ENCODE assay signal across 23 mouse cellular contexts in the genomic region with DNA sequence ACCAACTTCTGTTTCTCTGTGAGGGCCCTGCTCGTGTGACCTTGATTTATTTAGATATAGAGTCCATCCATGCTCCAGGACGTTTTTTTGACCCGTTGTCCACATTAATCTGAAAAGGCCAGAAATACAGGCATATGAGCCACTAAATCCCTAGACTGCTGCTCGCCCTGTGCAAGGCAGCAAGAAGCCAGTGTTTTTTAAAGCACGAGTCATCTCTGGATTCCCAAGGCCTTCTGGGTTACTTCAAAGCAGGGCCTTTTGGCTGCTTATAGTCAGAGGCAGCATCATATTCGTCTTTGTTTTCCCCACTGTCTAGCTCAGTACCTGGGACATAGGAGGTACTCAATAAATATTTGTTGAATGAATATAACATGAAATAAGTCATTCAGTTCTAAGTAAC.
A peak's percentile ranks its signal among the peaks of the same experiment; 100 is the strongest.
DNase-seq lines count a peak whose midpoint lies in the region; ATAC-seq and TF ChIP-seq lines count a peak whose summit lies in the region.
"Had no signal": no experiment of that assay in that cellular context is flagged by ENCODE, and none has a peak within 500 bp of the region (broad histone marks: within the 10 kb centered on the region; RNA-seq: fewer than 3 reads in every experiment).

No protein-coding gene starts in this region.

- H3K9ac ChIP-seq in lung, embryonic 15.5 days = no peak overlapping the region
- H3K9ac ChIP-seq in stomach, embryonic 14.5 days (replicated peaks; ENCODE audit: low read depth, low read length) = no peak overlapping the region
- H3K9ac ChIP-seq in stomach, postnatal 0 days (ENCODE audit: low read length) = no peak overlapping the region
- H3K9ac ChIP-seq in stomach, embryonic 16.5 days (ENCODE audit: low read length) = no peak overlapping the region
- H3K9ac ChIP-seq: embryonic facial prominence, embryonic 15.5 days; heart, embryonic 15.5 days; hindbrain, embryonic 15.5 days had no signal

- H3K36me3 ChIP-seq in lung, embryonic 15.5 days = no peaks in the 10 kb centered on the region
- H3K36me3 ChIP-seq in stomach, embryonic 14.5 days (ENCODE audit: control insufficient read depth, insufficient read depth, low read length) = no peaks in the 10 kb centered on the region
- no peaks in the 10 kb centered on the region for H3K36me3 ChIP-seq in stomach, postnatal 0 days (ENCODE audit: control insufficient read depth, insufficient read depth, low read length)
- H3K36me3 ChIP-seq in stomach, embryonic 16.5 days (ENCODE audit: control insufficient read depth, insufficient read depth, low read length) = no peaks in the 10 kb centered on the region
- H3K36me3 ChIP-seq: embryonic facial prominence, embryonic 15.5 days; forebrain, embryonic 10.5 days; heart, embryonic 15.5 days; hindbrain, embryonic 15.5 days had no signal

- no peak overlapping the region for H3K4me2 ChIP-seq in lung, embryonic 15.5 days
- no peak overlapping the region for H3K4me2 ChIP-seq in stomach, embryonic 14.5 days (replicated peaks; ENCODE audit: low read depth, low read length)
- no peak overlapping the region for H3K4me2 ChIP-seq in stomach, postnatal 0 days (replicated peaks; ENCODE audit: low read depth)
- no peak overlapping the region for H3K4me2 ChIP-seq in stomach, embryonic 16.5 days (ENCODE audit: low read depth, low read length)
- H3K4me2 ChIP-seq: embryonic facial prominence, embryonic 15.5 days; heart, embryonic 11.5 days; heart, embryonic 15.5 days; hindbrain, embryonic 15.5 days had no signal

- 78% methylated on average over 6 of the region's 6 CpGs for WGBS in lung, embryonic 15.5 days
- WGBS in stomach, embryonic 14.5 days = 64% methylated on average over 6 of the region's 6 CpGs
- WGBS in stomach, postnatal 0 days = 51% methylated on average over 6 of the region's 6 CpGs
- 66% methylated on average over 6 of the region's 6 CpGs for WGBS in stomach, embryonic 16.5 days

- no peaks in the 10 kb centered on the region for H3K9me3 ChIP-seq in lung, embryonic 15.5 days
- H3K9me3 ChIP-seq in stomach, embryonic 14.5 days (ENCODE audit: control insufficient read depth, low read depth, low read length) = no peaks in the 10 kb centered on the region
- no peaks in the 10 kb centered on the region for H3K9me3 ChIP-seq in stomach, postnatal 0 days (ENCODE audit: control insufficient read depth, low read length)
- no peaks in the 10 kb centered on the region for H3K9me3 ChIP-seq in stomach, embryonic 16.5 days (replicated peaks; ENCODE audit: control insufficient read depth, low read length)
- H3K9me3 ChIP-seq: embryonic facial prominence, embryonic 15.5 days; forebrain, embryonic 10.5 days; heart, embryonic 15.5 days; hindbrain, embryonic 15.5 days had no signal

- ATAC-seq in lung, embryonic 15.5 days (ENCODE audit: borderline replicate concordance, extremely low read depth, low FRiP score, low TSS enrichment) = no peak
- ATAC-seq in stomach, embryonic 14.5 days (ENCODE audit: insufficient number of reproducible peaks, insufficient read depth, low FRiP score, low read depth) = no peak
- ATAC-seq in stomach, postnatal 0 days (ENCODE audit: low FRiP score, low TSS enrichment) = no peak
- peak; percentile 29; the same call in 1 of the 2 replicates for ATAC-seq in stomach, embryonic 16.5 days (ENCODE audit: insufficient read depth, low FRiP score)
- ATAC-seq in granulocyte monocyte progenitor cell, adult 5-6 weeks (replicated peaks; ENCODE audit: poor library complexity, severe bottlenecking) = no peak
- ATAC-seq: forebrain, embryonic 14.5 days had no signal

- H3K4me3 ChIP-seq in gastrocnemius, adult 2 months = no peak overlapping the region
- H3K4me3 ChIP-seq in lung, embryonic 15.5 days = no peak overlapping the region
- H3K4me3 ChIP-seq in stomach, embryonic 14.5 days (ENCODE audit: low read depth, low read length) = no peak overlapping the region
- no peak overlapping the region for H3K4me3 ChIP-seq in stomach, postnatal 0 days (ENCODE audit: low read depth, low read length)
- H3K4me3 ChIP-seq in stomach, embryonic 16.5 days (replicated peaks; ENCODE audit: low read length) = no peak overlapping the region
- H3K4me3 ChIP-seq: embryonic facial prominence, embryonic 15.5 days; erythroblast, embryonic 14.5 days; forebrain, embryonic 10.5 days; heart, adult 2 months; heart, embryonic 15.5 days; hindbrain, embryonic 15.5 days had no signal

- no peak for TF ChIP-seq EP300 in stomach, postnatal 0 days (optimal IDR thresholded peaks at IDR 0.05)

- no peak for TF ChIP-seq CTCF in gastrocnemius, adult 2 months (IDR thresholded peaks at IDR 0.05)
- no peak for TF ChIP-seq CTCF in stomach, postnatal 0 days (IDR thresholded peaks at IDR 0.05; ENCODE audit: low read depth)

- H3K27me3 ChIP-seq in lung, embryonic 15.5 days = no peaks in the 10 kb centered on the region
- no peaks in the 10 kb centered on the region for H3K27me3 ChIP-seq in stomach, embryonic 14.5 days (ENCODE audit: control insufficient read depth, insufficient read depth, low read length)
- no peaks in the 10 kb centered on the region for H3K27me3 ChIP-seq in stomach, postnatal 0 days (ENCODE audit: control insufficient read depth, insufficient read depth, low read length)
- H3K27me3 ChIP-seq in stomach, embryonic 16.5 days (ENCODE audit: control insufficient read depth, insufficient read depth, low read length) = no peaks in the 10 kb centered on the region
- H3K27me3 ChIP-seq: CH12.LX; embryonic facial prominence, embryonic 15.5 days; heart, embryonic 15.5 days; hindbrain, embryonic 15.5 days had no signal

- H3K27ac ChIP-seq in gastrocnemius, adult 2 months = 0 out of 2 replicates have a peak overlapping the region, but pooled peaks have one; percentile 3
- H3K27ac ChIP-seq in lung, embryonic 15.5 days = peak overlapping the region; percentile 84
- peak overlapping the region; percentile 44; the same call in 1 of the 2 replicates for H3K27ac ChIP-seq in stomach, embryonic 14.5 days (ENCODE audit: low read length)
- no peak overlapping the region for H3K27ac ChIP-seq in stomach, postnatal 0 days (replicated peaks)
- peak overlapping the region; percentile 12 for H3K27ac ChIP-seq in stomach, embryonic 16.5 days (ENCODE audit: low read length)
- H3K27ac ChIP-seq: embryonic facial prominence, embryonic 15.5 days; heart, adult 2 months; heart, embryonic 15.5 days; hindbrain, embryonic 15.5 days had no signal

- peaks cover 25% of the 10 kb centered on the region for H3K4me1 ChIP-seq in lung, embryonic 15.5 days
- H3K4me1 ChIP-seq in stomach, embryonic 14.5 days (ENCODE audit: control insufficient read depth, insufficient read depth, low read length) = no peaks in the 10 kb centered on the region
- H3K4me1 ChIP-seq in stomach, postnatal 0 days (replicated peaks; ENCODE audit: control insufficient read depth, insufficient read depth) = 0 out of 2 replicates have a peak, but pooled peaks cover 3% of the 10 kb centered on the region
- H3K4me1 ChIP-seq in stomach, embryonic 16.5 days (ENCODE audit: control insufficient read depth, insufficient read depth, low read length) = 0 out of 2 replicates have a peak, but pooled peaks cover 3% of the 10 kb centered on the region
- H3K4me1 ChIP-seq: hindbrain, embryonic 15.5 days had no signal

- DNase-seq in gastrocnemius, adult 2 months = no peak
- no peak for DNase-seq in gastrocnemius, postnatal 36 days
- DNase-seq in lung, postnatal 4 days = no peak
- DNase-seq in stomach, postnatal 0 days (ENCODE audit: low spot score) = no peak
- DNase-seq: adrenal gland, adult 8-10 months; cerebellum, adult 11 months; cerebellum, adult 8-10 months; cerebellum, postnatal 14 days; embryo, embryonic 11 days; heart, adult 2 months; heart, postnatal 14 days had no signal

- intact Hi-C loops in gastrocnemius, adult 2 months (cut with DNase I) = no loop called here
- intact Hi-C loops in gastrocnemius, postnatal 36 days (cut with DNase I) = no loop called here
